Mouse (Mus musculus): ENCODE data around the gene Moxd1.

DNA sequence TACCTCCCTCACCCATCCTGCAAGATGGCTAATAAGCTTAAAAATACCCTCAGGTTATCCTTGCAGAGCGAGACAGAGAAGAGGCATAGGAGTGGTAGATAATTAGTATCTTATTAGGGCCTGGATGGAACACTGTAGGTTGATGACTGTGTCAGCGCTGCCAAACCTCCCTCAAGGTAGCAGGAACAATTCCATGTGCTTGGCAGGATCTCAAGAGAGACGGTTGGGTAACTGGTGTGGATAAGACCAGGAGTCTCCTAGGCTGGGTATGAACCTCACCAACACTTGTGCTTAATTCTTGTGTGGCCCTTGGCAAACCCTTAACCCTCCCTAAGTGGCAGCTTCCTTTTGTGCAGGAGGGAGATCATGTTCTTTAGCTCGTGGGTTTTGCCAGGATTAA, 9.0 kb downstream of the Moxd1 start:
- TF ChIP-seq CTCF (IDR thresholded peaks at IDR 0.05; ENCODE audit: low read depth, low read length) (no peak), POLR2A (IDR thresholded peaks at IDR 0.05; ENCODE audit: extremely low read depth, insufficient read depth, low read length) (no peak)
